Mouse (Mus musculus) lung, adult 2 months (tissue): ENCODE measurements around the gene Nptx2.

Experiments
- CTCF ChIP-seq: fragments of 200-500 bp; IDR thresholded peaks from 2 replicates; pipeline ENCODE4 v1.5.1; 2011; ENCODE audit warnings: mild to moderate bottlenecking, low read length, control low read depth; ENCODE audit not compliant: insufficient read depth
- POLR2A ChIP-seq: fragments of 200-500 bp; IDR thresholded peaks from 2 replicates; pipeline ENCODE4 v1.6.1; 2011; ENCODE audit warnings: low read depth, mild to moderate bottlenecking, control low read depth, low read length, borderline replicate concordance; ENCODE audit errors: extremely low read depth

- no peak for TF ChIP-seq POLR2A
- TF ChIP-seq CTCF, result no peak
Observed at GRCm38 (mm10) chr5:144514738-144515137, 31.0 kb upstream of the Nptx2 start.
